Mouse (Mus musculus) liver, postnatal 0 days (tissue): ENCODE data around the gene Cdc7. TPM values are rescaled to one million over a fixed set of nuclear protein-coding genes. Genes with fewer than 3 reads are reported as not detected.

ENCODE experiments used
- ATAC-seq: fragments of 200-750 bp; cut with Nextera tagmentation; 2 replicates; pipeline ENCODE4 v1.8.0; 2017; ENCODE audit warnings: mild to moderate bottlenecking, moderate library complexity
- DNase-seq: peaks from one replicate; pipeline ENCODE4 v3.0.0-alpha.2; 2016
- H3K27ac ChIP-seq: fragments of 300-500 bp; sonication (generic); 2 replicates; pipeline ENCODE4 v1.5.1; 2014; ENCODE audit warnings: antibody characterized with exemption, moderate library complexity, mild to moderate bottlenecking, low read depth
- H3K27me3 ChIP-seq: fragments of 300-500 bp; sonication (generic); 2 replicates; pipeline ENCODE4 v1.6.1; 2014; ENCODE audit warnings: low read length, control low read depth, mixed read lengths; ENCODE audit not compliant: insufficient read depth
- H3K36me3 ChIP-seq: fragments of 300-500 bp; sonication (generic); replicated peaks from 2 replicates; pipeline ENCODE4 v1.6.1; 2014; ENCODE audit warnings: mild to moderate bottlenecking, control low read depth, low read length, moderate library complexity, mixed read lengths; ENCODE audit not compliant: insufficient read depth
- H3K4me1 ChIP-seq: fragments of 300-500 bp; sonication (generic); 2 replicates; pipeline ENCODE4 v1.6.1; 2014; ENCODE audit warnings: antibody characterized with exemption, mild to moderate bottlenecking, control low read depth; ENCODE audit not compliant: insufficient read depth
- H3K4me2 ChIP-seq: fragments of 300-500 bp; sonication (generic); 2 replicates; pipeline ENCODE4 v1.6.1; 2014; ENCODE audit warnings: low read depth, mild to moderate bottlenecking, low read length, moderate library complexity, mixed read lengths
- H3K4me3 ChIP-seq: fragments of 300-500 bp; sonication (generic); 2 replicates; pipeline ENCODE4 v1.5.1; 2014; ENCODE audit warnings: low read depth, low read length
- H3K9ac ChIP-seq: fragments of 300-500 bp; sonication (generic); replicated peaks from 2 replicates; pipeline ENCODE4 v1.6.1; 2014; ENCODE audit warnings: mild to moderate bottlenecking, moderate library complexity
- H3K9me3 ChIP-seq: fragments of 300-500 bp; sonication (generic); 2 replicates; pipeline ENCODE4 v1.6.1; 2016; ENCODE audit warnings: mild to moderate bottlenecking, control low read depth, low read length, mixed read lengths
- CTCF ChIP-seq: sonication (generic); IDR thresholded peaks from 2 replicates; pipeline ENCODE4 v1.5.1; 2016; ENCODE audit warnings: antibody characterized with exemption, low read depth
- EP300 ChIP-seq: IDR thresholded peaks from 2 replicates; pipeline ENCODE4 v1.6.1; 2016; ENCODE audit warnings: antibody characterized with exemption, low read depth, mild to moderate bottlenecking
- WGBS: fragments of 180-500 bp; shearing (Covaris S2); extraction: QIAGEN DNeasy Blood & Tissue Kit; methylation state at CpG from one replicate; pipeline ENCODE4 v1.1.7; 2014; ENCODE audit not compliant: insufficient replicate concordance; 5-methylcytosine and 5-hydroxymethylcytosine counted together
- polyA plus RNA-seq: library from polyadenylated mRNA; unstranded; fragments of >200 nt; fragmentation: Nextera tagmentation; extraction: Ambion mirVana; gene quantifications from 2 replicates; pipeline ENCODE4 v1.2.1, GENCODE M21; 2015

Cdc7 gene
- polyA plus RNA-seq, 1 experiment from 2014 or later: 6.2 TPM

- no peak overlapping the region for H3K9ac ChIP-seq
- H3K4me3 ChIP-seq: no peak overlapping the region
- WGBS: 65% methylated on average over 2 of the region's 2 CpGs
- peaks cover 12% of the 10 kb centered on the region for H3K4me1 ChIP-seq
- ATAC-seq: no peak
- H3K9me3 ChIP-seq: no peaks in the 10 kb centered on the region
- no peaks in the 10 kb centered on the region for H3K36me3 ChIP-seq
- DNase-seq: peak; percentile 28
- H3K27ac ChIP-seq: no peak overlapping the region
- no peak overlapping the region for H3K4me2 ChIP-seq
- TF ChIP-seq EP300 (no peak), CTCF (peak; percentile 45)
- H3K27me3 ChIP-seq: no peaks in the 10 kb centered on the region
Measured at GRCm38 (mm10) chr5:107017544-107017943, 53.4 kb downstream of the Cdc7 start.

GRCm38 (mm10) chr5:107019057-107019456, 54.9 kb downstream of the Cdc7 start:
- Histone ChIP-seq H3K4me2 (no peak overlapping the region), H3K36me3 (no peaks in the 10 kb centered on the region), H3K4me1 (peaks cover 12% of the 10 kb centered on the region), H3K4me3 (no peak overlapping the region), H3K9ac (no peak overlapping the region), H3K27ac (no peak overlapping the region), H3K27me3 (no peaks in the 10 kb centered on the region), H3K9me3 (no peaks in the 10 kb centered on the region)
- DNase-seq: no peak
- TF ChIP-seq EP300: no peak
- TF ChIP-seq CTCF: no peak
- WGBS: 75% methylated on average over 5 of the region's 5 CpGs
- ATAC-seq: no peak

GRCm38 (mm10) chr5:107019904-107020303, 55.8 kb downstream of the Cdc7 start:
- no peak for DNase-seq
- Histone ChIP-seq H3K9me3 (no peaks in the 10 kb centered on the region), H3K4me3 (no peak overlapping the region), H3K4me1 (peaks cover 11% of the 10 kb centered on the region), H3K9ac (no peak overlapping the region), H3K27ac (no peak overlapping the region), H3K36me3 (no peaks in the 10 kb centered on the region), H3K27me3 (no peaks in the 10 kb centered on the region), H3K4me2 (no peak overlapping the region)
- ATAC-seq: no peak
- TF ChIP-seq CTCF (no peak), EP300 (no peak)
- 76% methylated on average over 6 of the region's 6 CpGs for WGBS

DNA sequence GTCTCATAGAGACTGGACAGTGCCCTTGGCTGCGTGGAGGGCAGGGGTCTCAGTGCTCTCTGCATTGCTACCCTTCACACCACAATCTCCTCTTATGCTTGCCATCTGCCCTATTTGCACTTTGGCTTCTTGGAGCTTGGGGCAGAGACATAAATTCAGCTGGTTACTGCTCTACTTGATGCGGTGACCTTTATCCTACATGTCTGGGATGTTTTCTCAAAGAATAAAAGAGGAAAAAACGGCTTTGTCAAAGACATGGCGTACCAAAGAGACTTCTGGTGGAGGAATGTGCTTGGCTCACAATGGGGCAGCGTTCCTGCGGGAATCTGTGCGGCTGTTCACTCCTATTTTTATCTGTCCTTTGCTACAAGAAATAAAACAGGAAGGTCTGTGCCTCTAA, 56.2 kb downstream of the Cdc7 start:
- Histone ChIP-seq H3K9me3 (no peaks in the 10 kb centered on the region), H3K36me3 (no peaks in the 10 kb centered on the region), H3K4me2 (no peak overlapping the region), H3K4me3 (no peak overlapping the region), H3K27me3 (no peaks in the 10 kb centered on the region), H3K9ac (no peak overlapping the region), H3K27ac (no peak overlapping the region), H3K4me1 (peaks cover 7% of the 10 kb centered on the region)
- WGBS: 70% methylated on average over 7 of the region's 7 CpGs
- ATAC-seq (no peak), DNase-seq (no peak)
- TF ChIP-seq CTCF (no peak), EP300 (no peak)

GRCm38 (mm10) chr5:107021291-107022063, 57.4 kb downstream of the Cdc7 start:
- H3K27ac ChIP-seq: no peak overlapping the region

DNA sequence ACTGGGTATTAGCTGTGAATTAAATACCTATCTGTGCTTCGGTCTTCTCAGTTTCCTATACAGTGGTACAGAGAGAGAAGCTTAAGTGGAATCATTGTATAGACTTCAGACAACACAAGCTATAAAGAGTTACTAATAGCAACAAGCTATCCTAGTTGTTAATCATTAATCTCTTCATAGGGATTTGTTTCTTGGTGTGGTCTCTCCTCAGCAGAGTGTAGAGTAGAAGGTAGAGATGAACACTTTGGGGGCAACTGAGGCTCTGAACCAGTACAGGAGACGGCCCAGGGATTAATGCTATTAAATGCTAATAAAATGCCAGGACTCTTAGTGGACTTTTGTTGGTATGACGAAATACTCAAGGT, 57.9 kb downstream of the Cdc7 start:
- no peaks in the 10 kb centered on the region for H3K36me3 ChIP-seq
- WGBS: 80% methylated on average over 3 of the region's 3 CpGs
- no peak overlapping the region for H3K9ac ChIP-seq
- no peak overlapping the region for H3K4me3 ChIP-seq
- ATAC-seq: no peak
- no peak for TF ChIP-seq CTCF
- H3K27ac ChIP-seq: no peak overlapping the region
- H3K4me1 ChIP-seq: peaks cover 2% of the 10 kb centered on the region; the same call in 1 of the 2 replicates
- no peak overlapping the region for H3K4me2 ChIP-seq
- no peaks in the 10 kb centered on the region for H3K27me3 ChIP-seq
- DNase-seq: no peak
- no peaks in the 10 kb centered on the region for H3K9me3 ChIP-seq

More at GRCm38 (mm10) chr5:107021291-107022063, 57.4 kb downstream of the Cdc7 start:
- DNase-seq: no peak
- Histone ChIP-seq H3K4me3 (no peak overlapping the region), H3K9ac (no peak overlapping the region), H3K4me2 (no peak overlapping the region), H3K4me1 (peaks cover 2% of the 10 kb centered on the region; the same call in 1 of the 2 replicates), H3K27me3 (no peaks in the 10 kb centered on the region), H3K36me3 (no peaks in the 10 kb centered on the region), H3K9me3 (no peaks in the 10 kb centered on the region)
- ATAC-seq: peak; percentile 36; the same call in 1 of the 2 replicates
- no peak for TF ChIP-seq EP300
- TF ChIP-seq CTCF: no peak
- WGBS: 78% methylated on average over 14 of the region's 14 CpGs
